Mouse (Mus musculus) hindbrain, embryonic 16.5 days (tissue): ENCODE results near the gene Stard5. TPM values are rescaled to one million over a fixed set of nuclear protein-coding genes. Genes with fewer than 3 reads are reported as not detected.

Experiments
- ATAC-seq: fragments of 200-750 bp; cut with Nextera tagmentation; 2 replicates; pipeline ENCODE4 v1.8.0; 2017; ENCODE audit warnings: moderate TSS enrichment, moderate library complexity
- H3K27ac ChIP-seq: fragments of 300-500 bp; sonication (generic); 2 replicates; pipeline ENCODE4 v1.5.1; 2014; ENCODE audit warnings: low read depth, mild to moderate bottlenecking, control low read depth, low read length, moderate library complexity
- H3K27me3 ChIP-seq: fragments of 300-500 bp; sonication (generic); replicated peaks from 2 replicates; pipeline ENCODE4 v1.6.1; 2014; ENCODE audit warnings: low read length; ENCODE audit not compliant: control insufficient read depth, insufficient read depth
- H3K36me3 ChIP-seq: fragments of 300-500 bp; sonication (generic); 2 replicates; pipeline ENCODE4 v1.6.1; 2014; ENCODE audit warnings: mild to moderate bottlenecking, low read length, moderate library complexity, mixed read lengths; ENCODE audit not compliant: control insufficient read depth, insufficient read depth
- H3K4me1 ChIP-seq: fragments of 300-500 bp; sonication (generic); 2 replicates; pipeline ENCODE4 v1.6.1; 2014; ENCODE audit warnings: low read depth, low read length; ENCODE audit not compliant: control insufficient read depth, insufficient read depth
- H3K4me2 ChIP-seq: fragments of 300-500 bp; sonication (generic); 2 replicates; pipeline ENCODE4 v1.6.1; 2014; ENCODE audit warnings: mild to moderate bottlenecking, low read length, control low read depth, moderate library complexity
- H3K4me3 ChIP-seq: fragments of 300-500 bp; sonication (generic); 2 replicates; pipeline ENCODE4 v1.5.1; 2014; ENCODE audit warnings: mild to moderate bottlenecking, low read length, control low read depth, moderate library complexity
- H3K9ac ChIP-seq: fragments of 300-500 bp; sonication (generic); 2 replicates; pipeline ENCODE4 v1.6.1; 2014; ENCODE audit warnings: low read depth, mild to moderate bottlenecking, control low read depth, low read length, moderate library complexity
- H3K9me3 ChIP-seq: fragments of 300-500 bp; sonication (generic); 2 replicates; pipeline ENCODE4 v1.6.1; 2014; ENCODE audit warnings: mild to moderate bottlenecking, low read length, moderate library complexity; ENCODE audit not compliant: control insufficient read depth
- WGBS: fragments of 180-500 bp; shearing (Covaris S2); extraction: QIAGEN DNeasy Blood & Tissue Kit; methylation state at CpG from one replicate; pipeline ENCODE4 v1.1.7; 2014; 5-methylcytosine and 5-hydroxymethylcytosine counted together
- polyA plus RNA-seq: library from polyadenylated mRNA; unstranded; fragments of >200 nt; fragmentation: Nextera tagmentation; extraction: Ambion mirVana; gene quantifications from 2 replicates; pipeline ENCODE4 v1.2.1, GENCODE M21; 2015

Gene Stard5
- polyA plus RNA-seq, 1 experiment from 2014 or later: 7.3 TPM

DNA sequence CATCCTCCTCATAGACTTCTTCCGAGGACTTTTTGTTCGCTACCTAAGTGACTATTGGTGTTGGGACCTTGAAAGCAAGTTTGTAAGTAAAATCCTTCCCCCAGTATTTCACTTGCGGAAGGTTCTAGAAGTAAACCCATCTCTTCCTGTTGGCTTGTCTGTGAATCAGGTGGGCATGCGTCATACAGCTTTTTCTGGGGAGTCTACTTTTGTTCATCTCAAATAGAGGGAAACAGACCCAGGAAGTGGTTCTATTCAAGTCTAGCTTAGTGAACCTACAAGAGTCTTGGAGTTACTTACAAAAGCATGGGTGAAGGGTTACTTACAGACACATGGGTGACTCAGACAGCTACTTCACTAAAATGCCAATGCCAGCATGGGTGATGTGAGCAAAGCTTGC, 21.9 kb upstream of the Stard5 start:
- no peaks in the 10 kb centered on the region for H3K9me3 ChIP-seq
- H3K4me3 ChIP-seq: no peak overlapping the region
- no peaks in the 10 kb centered on the region for H3K4me1 ChIP-seq
- no peak overlapping the region for H3K27ac ChIP-seq
- ATAC-seq: no peak
- H3K27me3 ChIP-seq: no peaks in the 10 kb centered on the region
- WGBS: 98% methylated on average over 4 of the region's 4 CpGs
- no peaks in the 10 kb centered on the region for H3K36me3 ChIP-seq
- no peak overlapping the region for H3K9ac ChIP-seq
- H3K4me2 ChIP-seq: no peak overlapping the region

DNA sequence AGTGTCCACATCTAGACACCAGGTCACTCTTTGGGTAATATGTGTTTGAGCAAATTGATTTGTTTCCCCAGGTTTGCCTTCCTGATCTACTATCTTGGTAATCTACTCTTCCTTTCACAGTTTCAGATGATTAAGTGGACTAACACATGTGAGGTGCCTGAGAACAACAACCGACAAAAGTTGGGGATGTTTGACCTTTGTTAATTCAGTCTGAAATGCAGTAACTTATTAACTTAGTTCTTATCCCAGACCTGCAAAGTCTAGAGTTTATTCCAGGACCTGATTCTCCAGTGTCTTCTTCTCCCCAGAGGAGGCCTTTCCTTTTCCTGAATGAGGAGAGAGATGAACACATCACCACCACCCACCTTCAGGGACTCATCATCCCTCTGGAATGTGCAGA, 19.9 kb upstream of the Stard5 start:
- H3K4me3 ChIP-seq: no peak overlapping the region
- no peaks in the 10 kb centered on the region for H3K36me3 ChIP-seq
- no peak for ATAC-seq
- no peak overlapping the region for H3K4me2 ChIP-seq
- H3K27ac ChIP-seq: no peak overlapping the region
- 98% methylated on average over 1 of the region's 1 CpGs for WGBS
- H3K9me3 ChIP-seq: no peaks in the 10 kb centered on the region
- no peak overlapping the region for H3K9ac ChIP-seq
- no peaks in the 10 kb centered on the region for H3K27me3 ChIP-seq
- H3K4me1 ChIP-seq: no peaks in the 10 kb centered on the region

DNA sequence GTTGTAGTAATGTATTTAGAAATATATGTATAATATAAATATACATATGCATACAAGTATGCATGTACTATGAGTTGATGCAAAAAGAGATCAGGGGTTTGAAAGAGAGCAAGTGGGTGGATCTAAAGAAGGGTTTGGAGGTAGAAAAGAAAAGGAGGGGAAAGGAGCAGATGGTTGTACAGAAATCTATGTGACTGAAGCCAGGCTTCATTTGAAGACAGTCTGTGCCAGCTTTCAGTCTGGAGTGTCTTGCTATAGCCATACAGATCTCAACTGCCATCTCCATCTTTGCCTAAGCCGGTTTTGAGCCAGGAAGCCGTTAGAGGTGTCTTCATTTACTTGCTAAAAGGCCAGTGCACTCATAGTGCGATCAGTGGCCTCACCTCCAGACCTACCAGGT, 16.5 kb upstream of the Stard5 start:
- H3K4me2 ChIP-seq: no peak overlapping the region
- no peak overlapping the region for H3K9ac ChIP-seq
- H3K27ac ChIP-seq: no peak overlapping the region
- H3K4me1 ChIP-seq: no peaks in the 10 kb centered on the region
- WGBS: 94% methylated on average over 3 of the region's 3 CpGs
- no peaks in the 10 kb centered on the region for H3K27me3 ChIP-seq
- H3K36me3 ChIP-seq: no peaks in the 10 kb centered on the region
- H3K9me3 ChIP-seq: no peaks in the 10 kb centered on the region
- ATAC-seq: no peak
- H3K4me3 ChIP-seq: no peak overlapping the region

DNA sequence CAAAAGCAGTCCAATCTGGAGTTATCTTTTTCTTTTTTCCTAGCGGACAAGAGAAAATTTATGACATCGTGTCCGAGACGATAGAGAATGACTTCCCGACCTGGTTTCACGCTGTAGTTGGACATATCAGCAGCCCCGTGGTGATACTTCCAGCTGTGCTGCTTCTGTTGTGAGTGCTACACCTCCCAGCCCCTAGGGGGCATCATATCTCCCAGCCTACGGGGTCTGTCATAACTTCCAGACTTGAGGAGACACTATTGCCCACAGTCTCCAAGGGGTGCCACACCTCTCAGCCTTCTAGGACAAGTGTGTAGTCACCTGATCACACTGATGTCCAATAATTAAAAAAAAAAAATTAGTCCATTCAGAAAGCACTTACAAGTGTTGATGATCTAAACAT, 15.9 kb upstream of the Stard5 start:
- no peaks in the 10 kb centered on the region for H3K9me3 ChIP-seq
- no peak overlapping the region for H3K9ac ChIP-seq
- H3K27ac ChIP-seq: no peak overlapping the region
- no peaks in the 10 kb centered on the region for H3K4me1 ChIP-seq
- no peak overlapping the region for H3K4me3 ChIP-seq
- ATAC-seq: no peak
- 90% methylated on average over 8 of the region's 8 CpGs for WGBS
- H3K27me3 ChIP-seq: no peaks in the 10 kb centered on the region
- H3K4me2 ChIP-seq: no peak overlapping the region
- H3K36me3 ChIP-seq: no peaks in the 10 kb centered on the region

DNA sequence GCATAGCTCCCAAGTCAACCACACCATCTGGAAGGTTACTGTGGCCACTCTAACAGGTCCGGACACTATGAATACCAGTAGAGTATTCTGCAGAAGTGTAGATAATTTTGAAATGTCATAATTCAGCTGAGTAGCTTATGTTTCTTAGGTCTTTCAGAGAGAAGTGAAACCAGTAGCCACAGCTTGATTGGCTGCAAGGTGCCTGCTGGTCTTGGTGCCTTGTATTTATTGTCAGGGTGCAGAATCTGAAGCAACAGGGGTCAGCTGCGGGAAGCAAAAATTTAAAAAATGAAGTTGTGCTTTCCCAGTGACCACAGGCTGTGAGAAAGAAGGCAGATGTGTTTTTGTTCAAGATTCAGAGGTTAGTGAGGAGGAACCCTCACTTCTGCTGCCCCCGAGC, 15.5 kb upstream of the Stard5 start:
- Histone ChIP-seq H3K27me3 (no peaks in the 10 kb centered on the region), H3K4me2 (no peak overlapping the region), H3K9ac (no peak overlapping the region), H3K27ac (no peak overlapping the region), H3K4me3 (no peak overlapping the region), H3K4me1 (no peaks in the 10 kb centered on the region), H3K36me3 (no peaks in the 10 kb centered on the region), H3K9me3 (no peaks in the 10 kb centered on the region)
- 90% methylated on average over 3 of the region's 3 CpGs for WGBS
- ATAC-seq: no peak

DNA sequence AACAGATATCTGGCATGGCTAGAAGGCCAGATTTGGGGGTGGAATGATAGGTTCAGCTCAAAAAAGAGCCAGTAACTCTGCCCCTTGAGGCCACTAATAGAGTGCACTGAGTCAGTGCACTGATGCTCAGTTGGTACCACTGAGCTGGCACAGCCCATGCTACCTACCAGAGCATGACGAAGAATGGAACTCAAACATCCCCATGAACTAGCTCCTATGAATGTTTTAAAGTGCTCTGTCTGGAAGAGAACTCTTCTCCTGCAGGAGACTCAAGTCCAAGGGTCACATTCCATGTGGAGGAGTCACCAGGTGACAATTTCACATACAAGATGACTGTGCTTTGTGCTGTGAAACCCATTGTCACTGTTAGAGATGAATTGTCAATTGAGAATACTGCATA, 13.1 kb upstream of the Stard5 start:
- H3K4me1 ChIP-seq: no peaks in the 10 kb centered on the region

DNA sequence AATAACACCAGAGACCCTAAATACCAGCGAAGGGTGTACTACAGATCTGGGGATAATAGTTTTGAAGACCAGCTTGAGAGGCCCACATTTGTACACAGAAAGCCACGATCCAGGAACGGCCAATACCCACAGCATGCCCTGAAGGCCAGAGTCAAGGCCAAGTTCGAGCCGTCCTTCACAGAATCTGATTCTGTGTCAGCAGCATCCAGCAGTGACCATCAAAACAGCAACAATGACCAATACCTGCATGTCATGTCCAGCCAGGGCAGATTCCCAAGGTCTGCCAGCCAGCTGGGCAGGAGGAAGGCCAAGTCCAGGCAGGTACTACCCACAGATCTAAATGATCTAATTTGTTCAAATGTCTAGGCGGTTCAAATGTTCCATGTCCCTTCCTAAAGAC, 9.2 kb upstream of the Stard5 start:
- H3K4me2 ChIP-seq: no peak overlapping the region
- no peaks in the 10 kb centered on the region for H3K9me3 ChIP-seq
- ATAC-seq: no peak
- H3K27me3 ChIP-seq: no peaks in the 10 kb centered on the region
- H3K4me1 ChIP-seq: no peaks in the 10 kb centered on the region
- WGBS: 92% methylated on average over 6 of the region's 6 CpGs
- no peaks in the 10 kb centered on the region for H3K36me3 ChIP-seq
- no peak overlapping the region for H3K9ac ChIP-seq
- no peak overlapping the region for H3K27ac ChIP-seq
- H3K4me3 ChIP-seq: no peak overlapping the region

More for the DNA sequence above, 13.1 kb upstream of the Stard5 start:
- no peak overlapping the region for H3K27ac ChIP-seq
- no peaks in the 10 kb centered on the region for H3K36me3 ChIP-seq
- no peak overlapping the region for H3K4me3 ChIP-seq
- no peaks in the 10 kb centered on the region for H3K9me3 ChIP-seq
- H3K4me2 ChIP-seq: no peak overlapping the region
- no peaks in the 10 kb centered on the region for H3K27me3 ChIP-seq
- no peak for ATAC-seq
- 92% methylated on average over 1 of the region's 1 CpGs for WGBS
- H3K9ac ChIP-seq: no peak overlapping the region

DNA sequence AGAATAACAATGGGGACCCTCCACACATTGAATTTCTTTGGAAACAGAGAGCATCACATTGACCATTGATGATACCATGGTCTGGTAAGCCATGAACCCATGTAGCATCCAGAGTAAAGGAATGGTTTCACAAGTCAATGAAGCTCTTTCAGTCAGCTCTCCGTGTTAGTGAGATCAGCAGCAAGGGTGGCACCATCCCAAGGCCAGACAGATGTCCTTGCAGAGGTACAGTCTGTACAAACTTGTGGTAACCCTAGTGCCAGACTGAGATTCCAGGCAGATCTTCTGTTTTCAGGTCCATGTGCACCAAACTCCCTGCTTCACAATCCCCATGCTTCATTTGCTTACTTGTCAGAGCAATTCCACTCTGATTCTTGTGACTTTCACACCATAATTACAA, 7.7 kb upstream of the Stard5 start:
- Histone ChIP-seq H3K36me3 (no peaks in the 10 kb centered on the region), H3K27ac (no peak overlapping the region), H3K4me1 (no peaks in the 10 kb centered on the region), H3K9ac (no peak overlapping the region), H3K27me3 (no peaks in the 10 kb centered on the region), H3K4me2 (no peak overlapping the region), H3K4me3 (no peak overlapping the region), H3K9me3 (no peaks in the 10 kb centered on the region)
- WGBS: 53% methylated on average over 1 of the region's 1 CpGs
- ATAC-seq: no peak

DNA sequence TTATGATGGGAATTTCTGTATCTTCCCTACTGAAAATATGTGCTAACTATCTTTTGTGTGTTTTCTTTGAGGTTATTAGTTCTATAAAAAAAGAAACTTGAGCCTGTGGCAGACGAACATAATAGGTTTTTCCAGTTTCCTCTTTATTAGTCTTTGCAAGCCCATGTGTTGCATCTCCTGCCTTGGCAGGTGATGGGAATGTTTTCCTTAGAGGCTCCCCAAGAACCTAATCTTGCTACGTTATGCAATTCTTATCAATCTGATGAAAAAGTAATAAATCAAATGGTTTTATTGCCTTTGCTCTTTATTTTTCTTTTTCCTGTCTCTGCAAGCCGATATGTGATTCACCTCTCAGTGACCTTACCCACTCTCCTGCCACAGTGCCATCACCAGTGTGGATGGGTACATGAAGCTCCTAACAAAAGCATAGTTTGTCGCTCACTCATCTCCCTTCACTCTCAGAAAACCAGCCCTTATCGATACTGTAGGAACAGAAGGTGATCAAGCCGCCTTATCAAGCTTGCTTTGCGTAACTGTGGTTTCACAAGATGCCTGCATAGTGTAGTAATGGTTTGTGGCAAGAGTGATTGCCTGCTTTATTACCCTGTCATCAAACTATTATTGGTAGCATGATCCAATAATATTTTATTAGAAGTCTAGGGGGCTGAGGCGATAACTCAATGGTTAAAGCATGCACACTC, 5.1 kb upstream of the Stard5 start:
- no peak overlapping the region for H3K9ac ChIP-seq
- H3K4me2 ChIP-seq: no peak overlapping the region
- no peak overlapping the region for H3K4me3 ChIP-seq
- H3K27me3 ChIP-seq: no peaks in the 10 kb centered on the region
- H3K4me1 ChIP-seq: peaks cover 6% of the 10 kb centered on the region; the same call in 1 of the 2 replicates
- ATAC-seq: no peak
- H3K9me3 ChIP-seq: no peaks in the 10 kb centered on the region
- no peak overlapping the region for H3K27ac ChIP-seq
- no peaks in the 10 kb centered on the region for H3K36me3 ChIP-seq
- 87% methylated on average over 8 of the region's 8 CpGs for WGBS

DNA sequence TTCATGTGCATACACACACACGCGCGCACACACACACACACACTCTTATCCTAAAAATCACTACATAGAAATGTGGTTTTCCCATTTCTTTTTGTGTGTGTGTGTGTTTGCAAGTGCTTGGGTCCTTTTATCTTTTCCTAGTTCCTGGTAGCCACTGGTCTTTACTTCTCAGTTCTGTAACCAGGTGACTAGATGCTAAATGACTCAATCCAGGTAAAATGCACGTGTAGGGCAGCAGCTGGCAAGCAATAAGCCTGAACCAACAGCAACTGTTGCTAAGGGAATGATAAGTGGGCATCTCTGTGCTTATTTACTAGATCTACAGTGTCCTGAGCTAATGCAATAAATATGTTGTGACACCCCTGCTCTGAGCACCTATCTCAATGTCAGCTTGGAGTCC, 4.4 kb upstream of the Stard5 start:
- 92% methylated on average over 4 of the region's 4 CpGs for WGBS
- ATAC-seq: no peak

More for the DNA sequence above, 4.4 kb upstream of the Stard5 start:
- no peak overlapping the region for H3K4me2 ChIP-seq
- no peak overlapping the region for H3K4me3 ChIP-seq
- no peaks in the 10 kb centered on the region for H3K9me3 ChIP-seq
- H3K27me3 ChIP-seq: no peaks in the 10 kb centered on the region
- no peak overlapping the region for H3K9ac ChIP-seq
- no peak overlapping the region for H3K27ac ChIP-seq
- H3K36me3 ChIP-seq: no peaks in the 10 kb centered on the region
- peaks cover 7% of the 10 kb centered on the region; the same call in 1 of the 2 replicates for H3K4me1 ChIP-seq
